Mouse (Mus musculus): ENCODE data around the gene Zfyve21.

The Zfyve21 gene

GRCm38 (mm10) chr12:111845953-111846352, 32.0 kb downstream of the Zfyve21 start:
- no peak for DNase-seq

- DNase-seq = no peak
Measured at GRCm38 (mm10) chr12:111846815-111847214, 32.8 kb downstream of the Zfyve21 start.

GRCm38 (mm10) chr12:111848300-111848798, 34.4 kb downstream of the Zfyve21 start:
- DNase-seq = peak; percentile 50 to 56

- peak in 1 of 2 experiments; percentile 31 for DNase-seq
Measured at GRCm38 (mm10) chr12:111851235-111851634, 37.3 kb downstream of the Zfyve21 start.

GRCm38 (mm10) chr12:111851745-111852144, 37.8 kb downstream of the Zfyve21 start:
- DNase-seq = peak; percentile 28 to 33

GRCm38 (mm10) chr12:111853011-111853436, 39.1 kb downstream of the Zfyve21 start:
- no peak for DNase-seq

- DNase-seq = no peak
Measured at GRCm38 (mm10) chr12:111853546-111853945, 39.6 kb downstream of the Zfyve21 start.

- no peak for DNase-seq
Measured at GRCm38 (mm10) chr12:111855448-111855847, 41.5 kb downstream of the Zfyve21 start.

GRCm38 (mm10) chr12:111864206-111864824, 50.3 kb downstream of the Zfyve21 start:
- DNase-seq = no peak

- DNase-seq = no peak
Measured at GRCm38 (mm10) chr12:111869806-111870205, 55.8 kb downstream of the Zfyve21 start.

GRCm38 (mm10) chr12:111870811-111871210, 56.8 kb downstream of the Zfyve21 start:
- DNase-seq = no peak

GRCm38 (mm10) chr12:111872079-111872478, 58.1 kb downstream of the Zfyve21 start:
- DNase-seq = no peak

- DNase-seq = no peak
Measured at GRCm38 (mm10) chr12:111874601-111875140, 60.7 kb downstream of the Zfyve21 start.

- no peak for DNase-seq
Measured at GRCm38 (mm10) chr12:111875499-111875898, 61.5 kb downstream of the Zfyve21 start.

- DNase-seq = peak; percentile 91 to 96
Measured at GRCm38 (mm10) chr12:111878213-111878612, 64.2 kb downstream of the Zfyve21 start.
